Mouse (Mus musculus) hindbrain, embryonic 15.5 days (tissue): Measurements from ENCODE around the gene Gp9. TPM values are rescaled to one million over a fixed set of nuclear protein-coding genes. Genes with fewer than 3 reads are reported as not detected.

Source experiments
- ATAC-seq: fragments of 200-750 bp; cut with Nextera tagmentation; 2 replicates; pipeline ENCODE4 v1.8.0; 2017; ENCODE audit warnings: low read depth, moderate number of reproducible peaks, moderate TSS enrichment; ENCODE audit not compliant: low FRiP score
- H3K27ac ChIP-seq: fragments of 300-500 bp; sonication (generic); replicated peaks from 2 replicates; pipeline ENCODE4 v1.5.1; 2015; ENCODE audit warnings: mild to moderate bottlenecking, inconsistent platforms
- H3K27me3 ChIP-seq: fragments of 300-500 bp; sonication (generic); 2 replicates; pipeline ENCODE4 v1.6.1; 2015; ENCODE audit warnings: control low read depth, inconsistent platforms
- H3K36me3 ChIP-seq: fragments of 300-500 bp; sonication (generic); 2 replicates; pipeline ENCODE4 v1.6.1; 2015; ENCODE audit warnings: control low read depth, inconsistent platforms
- H3K4me1 ChIP-seq: fragments of 300-500 bp; sonication (generic); replicated peaks from 2 replicates; pipeline ENCODE4 v1.6.1; 2015; ENCODE audit warnings: control low read depth, inconsistent platforms
- H3K4me2 ChIP-seq: fragments of 300-500 bp; sonication (generic); 2 replicates; pipeline ENCODE4 v1.6.1; 2015; ENCODE audit warnings: moderate library complexity, mild to moderate bottlenecking, inconsistent platforms
- H3K4me3 ChIP-seq: fragments of 300-500 bp; sonication (generic); 2 replicates; pipeline ENCODE4 v1.5.1; 2015; ENCODE audit warnings: mild to moderate bottlenecking, inconsistent platforms
- H3K9ac ChIP-seq: fragments of 300-500 bp; sonication (generic); 2 replicates; pipeline ENCODE4 v1.6.1; 2015; ENCODE audit warnings: inconsistent platforms
- H3K9me3 ChIP-seq: fragments of 300-500 bp; sonication (generic); 2 replicates; pipeline ENCODE4 v1.6.1; 2016; ENCODE audit warnings: control low read depth, inconsistent platforms
- WGBS: fragments of 180-500 bp; shearing (Covaris S2); methylation state at CpG from one replicate; pipeline ENCODE4 v1.1.7; 2015; 5-methylcytosine and 5-hydroxymethylcytosine counted together
- polyA plus RNA-seq: library from polyadenylated mRNA; unstranded; fragments of >200 nt; fragmentation: Nextera tagmentation; extraction: Ambion mirVana; gene quantifications from 2 replicates; pipeline ENCODE4 v1.2.1, GENCODE M21; 2015

Gene Gp9
- polyA plus RNA-seq, 1 experiment from 2014 or later, result 0.99 TPM

- 73% methylated on average over 11 of the region's 11 CpGs for WGBS
- Histone ChIP-seq H3K4me2 (no peak overlapping the region), H3K36me3 (no peaks in the 10 kb centered on the region), H3K9ac (no peak overlapping the region), H3K9me3 (no peaks in the 10 kb centered on the region), H3K27ac (no peak overlapping the region), H3K4me1 (no peaks in the 10 kb centered on the region), H3K27me3 (no peaks in the 10 kb centered on the region), H3K4me3 (no peak overlapping the region)
- no peak for ATAC-seq
These were observed 662 bp downstream of the Gp9 start for GRCm38 (mm10) chr6:87778294-87779173.

- no peaks in the 10 kb centered on the region for H3K36me3 ChIP-seq
- H3K4me1 ChIP-seq, result no peaks in the 10 kb centered on the region
- H3K4me2 ChIP-seq, result no peak overlapping the region
- ATAC-seq, result no peak
- H3K27ac ChIP-seq, result no peak overlapping the region
- no peak overlapping the region for H3K9ac ChIP-seq
- H3K9me3 ChIP-seq, result no peaks in the 10 kb centered on the region
- no peaks in the 10 kb centered on the region for H3K27me3 ChIP-seq
- WGBS, result 89% methylated on average over 11 of the region's 11 CpGs
- H3K4me3 ChIP-seq, result no peak overlapping the region
These were observed 1.6 kb downstream of the Gp9 start for GRCm38 (mm10) chr6:87779174-87780165.

- H3K4me2 ChIP-seq, result no peak overlapping the region
- H3K4me3 ChIP-seq, result no peak overlapping the region
- H3K27ac ChIP-seq, result no peak overlapping the region
- H3K27me3 ChIP-seq, result no peaks in the 10 kb centered on the region
- H3K4me1 ChIP-seq, result no peaks in the 10 kb centered on the region
- no peaks in the 10 kb centered on the region for H3K36me3 ChIP-seq
- no peaks in the 10 kb centered on the region for H3K9me3 ChIP-seq
- no peak for ATAC-seq
- no peak overlapping the region for H3K9ac ChIP-seq
- WGBS, result 83% methylated on average over 10 of the region's 10 CpGs
These were observed 2.9 kb downstream of the Gp9 start for GRCm38 (mm10) chr6:87780546-87781301.

GRCm38 (mm10) chr6:87784033-87784432, 6.2 kb downstream of the Gp9 start:
- Histone ChIP-seq H3K9me3 (no peaks in the 10 kb centered on the region), H3K36me3 (no peaks in the 10 kb centered on the region), H3K27ac (no peak overlapping the region), H3K4me3 (no peak overlapping the region), H3K27me3 (no peaks in the 10 kb centered on the region), H3K4me2 (no peak overlapping the region), H3K9ac (no peak overlapping the region), H3K4me1 (peaks cover 2% of the 10 kb centered on the region)
- no peak for ATAC-seq
- 80% methylated on average over 8 of the region's 8 CpGs for WGBS

GRCm38 (mm10) chr6:87786621-87787020, 8.7 kb downstream of the Gp9 start:
- 87% methylated on average over 5 of the region's 5 CpGs for WGBS
- Histone ChIP-seq H3K27me3 (no peaks in the 10 kb centered on the region), H3K4me2 (no peak overlapping the region), H3K4me1 (peaks cover 9% of the 10 kb centered on the region), H3K9me3 (no peaks in the 10 kb centered on the region), H3K36me3 (no peaks in the 10 kb centered on the region), H3K27ac (no peak overlapping the region), H3K4me3 (no peak overlapping the region), H3K9ac (no peak overlapping the region)
- ATAC-seq, result no peak

GRCm38 (mm10) chr6:87787108-87787890, 9.4 kb downstream of the Gp9 start:
- H3K4me2 ChIP-seq, result no peak overlapping the region
- peaks cover 9% of the 10 kb centered on the region for H3K4me1 ChIP-seq
- no peak overlapping the region for H3K27ac ChIP-seq
- no peaks in the 10 kb centered on the region for H3K27me3 ChIP-seq
- H3K4me3 ChIP-seq, result no peak overlapping the region
- no peak for ATAC-seq
- H3K9ac ChIP-seq, result no peak overlapping the region
- H3K36me3 ChIP-seq, result 0 out of 2 replicates have a peak, but pooled peaks cover 3% of the 10 kb centered on the region
- H3K9me3 ChIP-seq, result no peaks in the 10 kb centered on the region
- 88% methylated on average over 6 of the region's 6 CpGs for WGBS

GRCm38 (mm10) chr6:87788266-87788895, 10.5 kb downstream of the Gp9 start:
- WGBS, result 96% methylated on average over 9 of the region's 9 CpGs
- Histone ChIP-seq H3K36me3 (0 out of 2 replicates have a peak, but pooled peaks cover 3% of the 10 kb centered on the region), H3K9ac (no peak overlapping the region), H3K4me3 (no peak overlapping the region), H3K9me3 (no peaks in the 10 kb centered on the region), H3K27ac (no peak overlapping the region), H3K27me3 (no peaks in the 10 kb centered on the region), H3K4me1 (peaks cover 9% of the 10 kb centered on the region), H3K4me2 (no peak overlapping the region)
- no peak for ATAC-seq

GRCm38 (mm10) chr6:87788896-87789587, 11.2 kb downstream of the Gp9 start:
- H3K36me3 ChIP-seq, result 0 out of 2 replicates have a peak, but pooled peaks cover 3% of the 10 kb centered on the region
- ATAC-seq, result no peak
- H3K4me1 ChIP-seq, result peaks cover 9% of the 10 kb centered on the region
- no peaks in the 10 kb centered on the region for H3K9me3 ChIP-seq
- H3K4me3 ChIP-seq, result no peak overlapping the region
- 36% methylated on average over 5 of the region's 5 CpGs for WGBS
- no peak overlapping the region for H3K9ac ChIP-seq
- no peaks in the 10 kb centered on the region for H3K27me3 ChIP-seq
- no peak overlapping the region for H3K4me2 ChIP-seq
- H3K27ac ChIP-seq, result no peak overlapping the region

- H3K27ac ChIP-seq, result no peak overlapping the region
- no peak overlapping the region for H3K9ac ChIP-seq
- H3K27me3 ChIP-seq, result no peaks in the 10 kb centered on the region
- no peak for ATAC-seq
- H3K9me3 ChIP-seq, result no peaks in the 10 kb centered on the region
- no peak overlapping the region for H3K4me3 ChIP-seq
- peaks cover 9% of the 10 kb centered on the region for H3K4me1 ChIP-seq
- 92% methylated on average over 6 of the region's 6 CpGs for WGBS
- H3K36me3 ChIP-seq, result 0 out of 2 replicates have a peak, but pooled peaks cover 3% of the 10 kb centered on the region
- no peak overlapping the region for H3K4me2 ChIP-seq
These were observed 11.9 kb downstream of the Gp9 start for GRCm38 (mm10) chr6:87789791-87790190.

GRCm38 (mm10) chr6:87790779-87791480, 13.1 kb downstream of the Gp9 start:
- no peak for ATAC-seq
- WGBS, result 79% methylated on average over 7 of the region's 7 CpGs
- 0 out of 2 replicates have a peak, but pooled peaks cover 3% of the 10 kb centered on the region for H3K36me3 ChIP-seq
- H3K4me1 ChIP-seq, result peaks cover 9% of the 10 kb centered on the region
- no peak overlapping the region for H3K4me2 ChIP-seq
- no peak overlapping the region for H3K4me3 ChIP-seq
- H3K27ac ChIP-seq, result no peak overlapping the region
- no peak overlapping the region for H3K9ac ChIP-seq
- H3K9me3 ChIP-seq, result no peaks in the 10 kb centered on the region
- H3K27me3 ChIP-seq, result no peaks in the 10 kb centered on the region
